Mouse (Mus musculus): ENCODE data around the gene Dnah2.

Gene Dnah2

GRCm38 (mm10) chr11:69549060-69549656, at the start of gene Dnah2:
Gene Dnah2 (minus strand): TSS chr11:69549110.
- DNase-seq (ENCODE audit: low spot score), result no peak

- no peak for DNase-seq (ENCODE audit: low spot score)
These were observed 45.9 kb upstream of the Dnah2 start for GRCm38 (mm10) chr11:69594853-69595252.

GRCm38 (mm10) chr11:69592799-69593198, 43.9 kb upstream of the Dnah2 start:
- no peak for DNase-seq (ENCODE audit: low spot score)

GRCm38 (mm10) chr11:69591899-69592637, 43.2 kb upstream of the Dnah2 start:
- DNase-seq (ENCODE audit: low spot score), result no peak

- DNase-seq (ENCODE audit: low spot score), result no peak
These were observed 42.5 kb upstream of the Dnah2 start for GRCm38 (mm10) chr11:69591424-69591823.

GRCm38 (mm10) chr11:69590622-69591021, 41.7 kb upstream of the Dnah2 start:
- no peak for DNase-seq (ENCODE audit: low spot score)

- DNase-seq (ENCODE audit: low spot score), result no peak
These were observed 40.4 kb upstream of the Dnah2 start for GRCm38 (mm10) chr11:69589207-69589834.

GRCm38 (mm10) chr11:69585718-69586325, 36.9 kb upstream of the Dnah2 start:
- DNase-seq (ENCODE audit: low spot score), result no peak

GRCm38 (mm10) chr11:69584937-69585336, 36.0 kb upstream of the Dnah2 start:
- no peak for DNase-seq (ENCODE audit: low spot score)

GRCm38 (mm10) chr11:69584008-69584407, 35.1 kb upstream of the Dnah2 start:
- no peak for DNase-seq (ENCODE audit: low spot score)

- DNase-seq (ENCODE audit: low spot score), result no peak
These were observed 33.4 kb upstream of the Dnah2 start for GRCm38 (mm10) chr11:69582230-69582805.

GRCm38 (mm10) chr11:69581814-69582213, 32.9 kb upstream of the Dnah2 start:
- peak; percentile 60 for DNase-seq (ENCODE audit: low spot score)

- peak; percentile 97 for DNase-seq (ENCODE audit: low spot score)
These were observed 32.3 kb upstream of the Dnah2 start for GRCm38 (mm10) chr11:69581147-69581688.

GRCm38 (mm10) chr11:69580572-69581146, 31.7 kb upstream of the Dnah2 start:
- DNase-seq (ENCODE audit: low spot score), result no peak

- DNase-seq (ENCODE audit: low spot score), result peak; percentile 97
These were observed 31.2 kb upstream of the Dnah2 start, which contains the start of the genes Wrap53 and Trp53 for GRCm38 (mm10) chr11:69580091-69580514. Gene Wrap53 (minus strand): TSS chr11:69580255. Gene Trp53 (plus strand): TSS chr11:69580359.

GRCm38 (mm10) chr11:69579128-69580017, 30.5 kb upstream of the Dnah2 start:
- peak; percentile 100 for DNase-seq (ENCODE audit: low spot score)

GRCm38 (mm10) chr11:69578301-69578700, 29.4 kb upstream of the Dnah2 start:
- no peak for DNase-seq (ENCODE audit: low spot score)

- DNase-seq (ENCODE audit: low spot score), result no peak
These were observed 27.4 kb upstream of the Dnah2 start for GRCm38 (mm10) chr11:69576307-69576706.

- DNase-seq (ENCODE audit: low spot score), result peak; percentile 75
These were observed 26.3 kb upstream of the Dnah2 start for GRCm38 (mm10) chr11:69575220-69575619.

GRCm38 (mm10) chr11:69565131-69565530, 16.2 kb upstream of the Dnah2 start:
- no peak for DNase-seq (ENCODE audit: low spot score)
